Mouse (Mus musculus): ENCODE measurements around the gene Tmco4. TPM values are rescaled to one million over a fixed set of nuclear protein-coding genes. Genes with fewer than 3 reads are reported as not detected.

Tmco4 gene
- polyA plus RNA-seq, 1 experiment from 2014 or later: 0.98 TPM

DNA sequence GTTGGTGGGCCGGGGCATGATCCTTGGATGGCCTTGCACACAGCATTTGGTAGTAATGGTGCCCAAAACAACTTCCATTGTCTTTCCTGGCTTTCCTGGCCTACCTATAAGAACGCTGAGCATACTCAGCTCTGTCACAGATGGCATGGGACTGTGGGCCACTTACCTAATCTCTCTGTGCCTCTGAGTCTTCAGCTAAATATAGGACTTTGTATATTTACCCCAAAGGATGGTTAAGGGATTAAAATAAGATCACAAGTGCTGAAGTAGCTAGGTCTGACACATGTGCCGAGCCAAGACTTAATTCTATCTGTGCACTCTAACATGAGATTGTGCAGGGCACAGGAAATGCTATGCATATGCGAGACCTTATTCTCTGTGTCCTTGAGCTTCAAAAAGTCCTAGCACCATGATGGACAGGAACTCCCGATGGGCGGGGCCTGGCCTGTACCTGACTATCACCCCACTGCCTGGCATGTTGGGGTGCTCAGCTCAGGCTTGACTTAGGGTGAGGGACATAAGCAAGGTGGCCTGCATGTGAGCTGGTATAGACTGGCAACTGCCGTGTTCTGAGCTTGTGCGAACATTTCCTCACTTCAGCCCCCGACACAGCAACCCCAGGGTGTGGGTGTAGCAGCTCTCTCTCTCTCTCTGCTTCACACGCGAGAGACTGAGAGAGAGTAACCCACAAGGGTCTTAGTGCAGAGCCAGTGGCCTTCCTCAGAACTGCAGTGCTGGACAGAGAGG, 60.7 kb downstream of the Tmco4 start:
- Histone ChIP-seq H3K36me3 (no peaks in the 10 kb centered on the region), H3K4me3 (no peak overlapping the region), H3K4me1 (peaks cover 12% of the 10 kb centered on the region), H3K9ac (no peak overlapping the region), H3K27me3 (replicated peaks) (no peaks in the 10 kb centered on the region), H3K9me3 (peaks cover 7% of the 10 kb centered on the region; the same call in 1 of the 2 replicates), H3K27ac (no peak overlapping the region), H3K4me2 (replicated peaks) (no peak overlapping the region)
- no peak for ATAC-seq (ENCODE audit: low FRiP score, low read depth)
- WGBS: 86% methylated on average over 11 of the region's 11 CpGs

GRCm38 (mm10) chr4:139034010-139034367, 61.3 kb downstream of the Tmco4 start:
- Histone ChIP-seq H3K4me2 (replicated peaks) (no peak overlapping the region), H3K27me3 (replicated peaks) (no peaks in the 10 kb centered on the region), H3K9me3 (peaks cover 7% of the 10 kb centered on the region; the same call in 1 of the 2 replicates), H3K4me3 (no peak overlapping the region), H3K4me1 (peaks cover 17% of the 10 kb centered on the region), H3K9ac (no peak overlapping the region), H3K27ac (no peak overlapping the region), H3K36me3 (no peaks in the 10 kb centered on the region)
- no peak for ATAC-seq (ENCODE audit: low FRiP score, low read depth)
- WGBS: 89% methylated on average over 8 of the region's 8 CpGs

- 60% methylated on average over 4 of the region's 4 CpGs for WGBS
- H3K27me3 ChIP-seq (replicated peaks): no peaks in the 10 kb centered on the region
- no peaks in the 10 kb centered on the region for H3K36me3 ChIP-seq
- H3K4me3 ChIP-seq: no peak overlapping the region
- H3K9ac ChIP-seq: no peak overlapping the region
- ATAC-seq (ENCODE audit: low FRiP score, low read depth): no peak
- peaks cover 7% of the 10 kb centered on the region; the same call in 1 of the 2 replicates for H3K9me3 ChIP-seq
- H3K4me1 ChIP-seq: peaks cover 17% of the 10 kb centered on the region
- no peak overlapping the region for H3K27ac ChIP-seq
- H3K4me2 ChIP-seq (replicated peaks): no peak overlapping the region
These were observed 61.9 kb downstream of the Tmco4 start for GRCm38 (mm10) chr4:139034540-139034939.

DNA sequence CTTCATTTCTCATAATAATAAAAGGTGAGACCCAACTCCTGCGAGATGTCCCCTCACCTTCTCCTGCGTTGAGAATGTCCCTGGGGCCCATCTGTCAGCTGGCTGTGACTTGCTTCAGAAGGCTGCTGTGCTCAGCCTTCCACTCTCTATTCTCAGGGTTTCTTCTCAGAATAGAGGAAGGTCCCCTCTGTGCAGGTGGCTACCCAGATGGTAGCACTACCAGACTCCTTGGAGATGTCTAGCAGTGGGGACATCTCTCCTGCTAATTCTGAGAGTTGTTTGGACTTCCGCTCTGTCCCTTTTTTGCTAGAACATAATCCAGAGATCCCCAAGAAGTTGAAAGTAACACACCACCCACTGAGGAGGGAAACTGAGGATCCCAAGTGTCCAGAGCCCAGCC, 62.3 kb downstream of the Tmco4 start:
- no peaks in the 10 kb centered on the region for H3K36me3 ChIP-seq
- no peaks in the 10 kb centered on the region for H3K27me3 ChIP-seq (replicated peaks)
- H3K4me3 ChIP-seq: no peak overlapping the region
- H3K4me1 ChIP-seq: peaks cover 19% of the 10 kb centered on the region
- no peak overlapping the region for H3K27ac ChIP-seq
- WGBS: 90% methylated on average over 3 of the region's 3 CpGs
- peaks cover 7% of the 10 kb centered on the region; the same call in 1 of the 2 replicates for H3K9me3 ChIP-seq
- no peak overlapping the region for H3K9ac ChIP-seq
- ATAC-seq (ENCODE audit: low FRiP score, low read depth): no peak
- H3K4me2 ChIP-seq (replicated peaks): no peak overlapping the region

DNA sequence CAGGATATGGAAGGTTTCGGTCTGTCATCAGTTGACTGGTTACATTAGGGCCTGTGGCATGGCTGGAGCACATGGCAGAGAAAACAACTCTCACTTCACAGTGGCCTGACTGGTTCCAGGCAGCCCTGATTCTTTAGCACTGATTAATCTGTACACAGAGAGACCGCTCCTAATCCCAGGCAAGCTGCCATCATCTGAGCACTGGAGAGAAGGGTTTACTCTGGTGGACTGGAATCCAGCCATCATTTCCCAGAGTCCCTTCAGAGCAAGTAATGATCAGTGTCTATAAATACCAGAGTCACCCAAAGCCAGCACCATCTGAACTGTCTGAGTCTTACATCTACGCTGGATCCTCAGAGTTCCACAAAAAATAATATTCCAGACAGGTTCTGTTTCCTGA, 63.1 kb downstream of the Tmco4 start:
- peaks cover 7% of the 10 kb centered on the region; the same call in 1 of the 2 replicates for H3K9me3 ChIP-seq
- no peaks in the 10 kb centered on the region for H3K27me3 ChIP-seq (replicated peaks)
- no peak overlapping the region for H3K9ac ChIP-seq
- WGBS: 95% methylated on average over 3 of the region's 3 CpGs
- H3K4me2 ChIP-seq (replicated peaks): no peak overlapping the region
- H3K4me1 ChIP-seq: peaks cover 28% of the 10 kb centered on the region
- H3K27ac ChIP-seq: no peak overlapping the region
- no peak overlapping the region for H3K4me3 ChIP-seq
- ATAC-seq (ENCODE audit: low FRiP score, low read depth): no peak
- H3K36me3 ChIP-seq: no peaks in the 10 kb centered on the region

GRCm38 (mm10) chr4:139037795-139038607, 65.3 kb downstream of the Tmco4 start:
- H3K4me1 ChIP-seq: peaks cover 29% of the 10 kb centered on the region
- ATAC-seq (ENCODE audit: low FRiP score, low read depth): 0 out of 2 replicates have a peak, but pooled peaks have one; percentile 35
- peaks cover 7% of the 10 kb centered on the region; the same call in 1 of the 2 replicates for H3K9me3 ChIP-seq
- H3K4me2 ChIP-seq (replicated peaks): no peak overlapping the region
- WGBS: 49% methylated on average over 17 of the region's 17 CpGs
- H3K36me3 ChIP-seq: no peaks in the 10 kb centered on the region
- no peak overlapping the region for H3K4me3 ChIP-seq
- H3K27me3 ChIP-seq (replicated peaks): no peaks in the 10 kb centered on the region
- no peak overlapping the region for H3K9ac ChIP-seq
- no peak overlapping the region for H3K27ac ChIP-seq

GRCm38 (mm10) chr4:139040084-139040839, 67.6 kb downstream of the Tmco4 start:
- H3K9ac ChIP-seq: 0 out of 2 replicates have a peak overlapping the region, but pooled peaks have one; percentile 26
- no peak overlapping the region for H3K4me3 ChIP-seq
- WGBS: 6% methylated on average over 10 of the region's 10 CpGs
- ATAC-seq (ENCODE audit: low FRiP score, low read depth): no peak
- no peak overlapping the region; the same call in 1 of the 2 replicates for H3K27ac ChIP-seq
- no peaks in the 10 kb centered on the region for H3K36me3 ChIP-seq
- H3K27me3 ChIP-seq (replicated peaks): no peaks in the 10 kb centered on the region
- peaks cover 29% of the 10 kb centered on the region for H3K4me1 ChIP-seq
- 0 out of 2 replicates have a peak overlapping the region, but pooled peaks have one; percentile 8 for H3K4me2 ChIP-seq (replicated peaks)
- H3K9me3 ChIP-seq: peaks cover 7% of the 10 kb centered on the region; the same call in 1 of the 2 replicates

- Histone ChIP-seq H3K27ac (no peak overlapping the region), H3K36me3 (no peaks in the 10 kb centered on the region), H3K9ac (no peak overlapping the region), H3K4me3 (no peak overlapping the region), H3K4me2 (replicated peaks) (no peak overlapping the region), H3K4me1 (peaks cover 23% of the 10 kb centered on the region), H3K27me3 (replicated peaks) (no peaks in the 10 kb centered on the region), H3K9me3 (no peaks in the 10 kb centered on the region)
- ATAC-seq (ENCODE audit: low FRiP score, low read depth): no peak
- 79% methylated on average over 5 of the region's 5 CpGs for WGBS
These were observed 69.9 kb downstream of the Tmco4 start for GRCm38 (mm10) chr4:139042611-139043010.

DNA sequence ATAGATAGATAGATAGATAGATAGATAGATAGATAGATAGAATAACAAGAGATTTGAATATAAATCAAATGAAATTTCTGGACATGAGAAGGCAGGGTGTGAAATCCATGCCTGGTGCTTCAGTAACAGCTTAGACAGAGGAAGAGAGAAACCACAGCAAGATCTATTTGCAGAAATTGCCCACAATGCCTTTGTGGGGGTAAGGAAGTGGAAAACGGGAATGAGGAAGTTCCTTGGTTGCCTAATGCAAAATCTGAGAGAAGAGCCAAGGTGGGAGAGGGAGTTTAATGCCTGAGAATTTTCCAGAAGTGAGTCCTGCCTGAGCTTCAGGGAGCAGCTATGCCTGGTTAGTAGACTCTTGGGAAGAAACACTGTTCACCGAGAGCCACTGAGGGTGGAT, 70.9 kb downstream of the Tmco4 start:
- Histone ChIP-seq H3K4me3 (no peak overlapping the region), H3K27me3 (replicated peaks) (no peaks in the 10 kb centered on the region), H3K4me2 (replicated peaks) (no peak overlapping the region), H3K36me3 (no peaks in the 10 kb centered on the region), H3K27ac (no peak overlapping the region), H3K9me3 (no peaks in the 10 kb centered on the region), H3K4me1 (peaks cover 15% of the 10 kb centered on the region), H3K9ac (no peak overlapping the region)
- 93% methylated on average over 2 of the region's 2 CpGs for WGBS
- no peak for ATAC-seq (ENCODE audit: low FRiP score, low read depth)

DNA sequence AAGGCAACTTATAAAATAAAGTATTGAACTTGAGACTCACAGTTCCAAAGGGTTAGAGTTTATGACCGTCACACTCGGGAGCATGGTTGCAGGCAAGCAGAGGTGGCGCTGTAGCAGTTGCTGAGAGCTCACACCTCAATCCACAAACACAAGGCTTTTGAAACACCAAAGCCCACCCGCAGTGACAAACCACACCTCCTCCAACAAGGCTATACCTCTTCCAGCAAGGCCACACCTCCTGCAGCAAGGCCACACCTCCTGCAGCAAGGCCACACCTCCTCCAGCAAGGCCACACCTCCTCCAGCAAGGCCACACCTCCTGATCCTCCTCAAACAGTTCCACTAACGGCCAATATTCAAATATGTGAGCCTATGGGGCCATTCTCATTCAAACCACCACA, 71.9 kb downstream of the Tmco4 start:
- no peak overlapping the region for H3K27ac ChIP-seq
- H3K9ac ChIP-seq: no peak overlapping the region
- 92% methylated on average over 5 of the region's 5 CpGs for WGBS
- no peaks in the 10 kb centered on the region for H3K36me3 ChIP-seq
- peaks cover 11% of the 10 kb centered on the region for H3K4me1 ChIP-seq
- H3K27me3 ChIP-seq (replicated peaks): no peaks in the 10 kb centered on the region
- H3K4me3 ChIP-seq: no peak overlapping the region
- no peaks in the 10 kb centered on the region for H3K9me3 ChIP-seq
- no peak overlapping the region for H3K4me2 ChIP-seq (replicated peaks)
- ATAC-seq (ENCODE audit: low FRiP score, low read depth): no peak

DNA sequence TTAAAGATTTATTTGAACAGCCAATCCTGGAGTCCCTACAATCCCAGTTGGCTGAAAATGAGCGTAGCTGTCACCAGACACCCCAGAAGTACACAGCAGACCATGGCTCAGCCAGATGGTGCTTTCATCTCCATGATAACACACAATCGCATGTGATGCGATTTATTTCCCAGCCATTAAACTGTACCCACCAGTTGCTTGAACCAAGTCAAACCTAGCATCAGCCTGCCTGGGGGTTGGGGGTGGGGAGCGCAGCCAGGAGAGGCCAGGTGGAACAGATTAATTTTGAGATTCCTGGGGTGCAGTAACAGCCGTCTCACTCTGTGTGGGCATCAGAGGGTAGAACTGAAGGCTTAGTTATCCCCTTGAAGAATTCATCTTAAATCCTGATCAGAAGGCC, 73.7 kb downstream of the Tmco4 start:
- WGBS: 80% methylated on average over 5 of the region's 5 CpGs

GRCm38 (mm10) chr4:139048518-139048917, 75.8 kb downstream of the Tmco4 start:
- Histone ChIP-seq H3K4me3 (no peak overlapping the region), H3K27ac (no peak overlapping the region), H3K36me3 (no peaks in the 10 kb centered on the region), H3K4me2 (replicated peaks) (no peak overlapping the region), H3K27me3 (replicated peaks) (no peaks in the 10 kb centered on the region), H3K9me3 (no peaks in the 10 kb centered on the region), H3K9ac (no peak overlapping the region), H3K4me1 (peaks cover 7% of the 10 kb centered on the region; the same call in 1 of the 2 replicates)
- no peak for ATAC-seq (ENCODE audit: low FRiP score, low read depth)
- 71% methylated on average over 6 of the region's 6 CpGs for WGBS

More for the DNA sequence above, 73.7 kb downstream of the Tmco4 start:
- no peaks in the 10 kb centered on the region for H3K4me1 ChIP-seq
- H3K4me3 ChIP-seq: no peak overlapping the region
- no peak overlapping the region for H3K27ac ChIP-seq
- no peak for ATAC-seq (ENCODE audit: low FRiP score, low read depth)
- H3K4me2 ChIP-seq (replicated peaks): no peak overlapping the region
- H3K9me3 ChIP-seq: no peaks in the 10 kb centered on the region
- no peaks in the 10 kb centered on the region for H3K27me3 ChIP-seq (replicated peaks)
- no peaks in the 10 kb centered on the region for H3K36me3 ChIP-seq
- H3K9ac ChIP-seq: no peak overlapping the region
